10 mouse cellular contexts compared by ENCODE assay signal in the genomic region with DNA sequence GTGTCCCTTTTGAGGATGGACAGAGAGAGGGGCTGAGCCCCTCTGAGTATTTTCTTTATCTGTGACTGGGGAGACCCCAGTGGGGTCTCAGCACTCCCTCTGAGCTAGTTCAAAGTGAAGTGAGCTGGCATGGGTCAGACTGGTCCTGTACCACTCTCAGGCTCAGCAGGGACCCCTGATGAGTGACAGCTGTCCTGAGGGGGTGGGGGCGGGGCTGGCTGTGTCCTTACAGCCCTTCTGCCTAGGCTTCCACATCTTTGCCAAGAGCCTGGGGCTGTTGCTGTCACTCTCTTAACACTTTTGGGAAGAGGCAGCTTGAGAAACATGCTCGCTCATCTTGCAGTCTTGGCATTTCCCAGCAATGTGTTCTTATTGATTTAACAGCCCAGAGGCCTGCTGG. TPM values are rescaled to one million over a fixed set of nuclear protein-coding genes. Genes with fewer than 3 reads are reported as not detected.
DNase-seq lines count a peak whose midpoint lies in the region; ATAC-seq lines count a peak whose summit lies in the region.
"Had no signal": no experiment of that assay in that cellular context is flagged by ENCODE, and none has a peak within 500 bp of the region (broad histone marks: within the 10 kb centered on the region; RNA-seq: fewer than 3 reads in every experiment).

No protein-coding gene starts in this region.

- no peaks in the 10 kb centered on the region for H3K27me3 ChIP-seq in hindbrain, embryonic 10.5 days (ENCODE audit: insufficient read depth, poor library complexity, severe bottlenecking)
- H3K27me3 ChIP-seq in hindbrain, embryonic 12.5 days = no peaks in the 10 kb centered on the region
- no peaks in the 10 kb centered on the region for H3K27me3 ChIP-seq in limb, embryonic 13.5 days
- H3K27me3 ChIP-seq in liver, embryonic 11.5 days (replicated peaks; ENCODE audit: control insufficient read depth, insufficient read depth, low read length) = no peaks in the 10 kb centered on the region

- peaks cover 19% of the 10 kb centered on the region for H3K4me1 ChIP-seq in hindbrain, embryonic 10.5 days (replicated peaks)
- peaks cover 14% of the 10 kb centered on the region for H3K4me1 ChIP-seq in hindbrain, embryonic 12.5 days
- H3K4me1 ChIP-seq in limb, embryonic 13.5 days = peaks cover 17% of the 10 kb centered on the region
- no peaks in the 10 kb centered on the region for H3K4me1 ChIP-seq in liver, embryonic 11.5 days (replicated peaks; ENCODE audit: control insufficient read depth, insufficient read depth, low read length)

- H3K4me2 ChIP-seq in hindbrain, embryonic 12.5 days (replicated peaks) = no peak overlapping the region
- H3K4me2 ChIP-seq in limb, embryonic 13.5 days (replicated peaks) = no peak overlapping the region
- no peak overlapping the region for H3K4me2 ChIP-seq in liver, embryonic 11.5 days
- H3K4me2 ChIP-seq: heart, embryonic 11.5 days had no signal

- peak; percentile 35 for DNase-seq in hindbrain, embryonic 10.5 days (ENCODE audit: low spot score)
- peak; percentile 30 for DNase-seq in right cerebral cortex, postnatal 4 days
- no peak for DNase-seq in right cerebral cortex, adult 2 months (ENCODE audit: low spot score in 2 of 2)
- DNase-seq in spleen, postnatal 36 days (ENCODE audit: low spot score in 2 of 2) = no peak
- DNase-seq in cerebellum, postnatal 25 days = no peak
- no peak for DNase-seq in liver, embryonic 11.5 days (ENCODE audit: low spot score)
- DNase-seq: liver had no signal

- no peak overlapping the region for H3K9ac ChIP-seq in hindbrain, embryonic 12.5 days
- H3K9ac ChIP-seq in limb, embryonic 13.5 days = no peak overlapping the region
- H3K9ac ChIP-seq in liver, embryonic 11.5 days (ENCODE audit: low read depth, low read length) = no peak overlapping the region

- H3K4me3 ChIP-seq in hindbrain, embryonic 10.5 days = no peak overlapping the region
- H3K4me3 ChIP-seq in hindbrain, embryonic 12.5 days = no peak overlapping the region
- no peak overlapping the region for H3K4me3 ChIP-seq in limb, embryonic 13.5 days
- H3K4me3 ChIP-seq in liver, embryonic 11.5 days (ENCODE audit: low read depth, low read length) = no peak overlapping the region

- peak overlapping the region; percentile 50 for H3K27ac ChIP-seq in hindbrain, embryonic 10.5 days
- H3K27ac ChIP-seq in hindbrain, embryonic 12.5 days = no peak overlapping the region
- H3K27ac ChIP-seq in limb, embryonic 13.5 days = peak overlapping the region; percentile 22
- no peak overlapping the region for H3K27ac ChIP-seq in liver, embryonic 11.5 days (ENCODE audit: low read depth, low read length)

- H3K9me3 ChIP-seq in hindbrain, embryonic 10.5 days = 0 out of 2 replicates have a peak, but pooled peaks cover 5% of the 10 kb centered on the region
- H3K9me3 ChIP-seq in hindbrain, embryonic 12.5 days (replicated peaks) = no peaks in the 10 kb centered on the region
- peaks cover 6% of the 10 kb centered on the region; the same call in 1 of the 2 replicates for H3K9me3 ChIP-seq in limb, embryonic 13.5 days
- no peaks in the 10 kb centered on the region for H3K9me3 ChIP-seq in liver, embryonic 11.5 days (ENCODE audit: control insufficient read depth, low read length)

- no peak for ATAC-seq in hindbrain, embryonic 12.5 days (ENCODE audit: low FRiP score)
- peak; percentile 78; the same call in 1 of the 2 replicates for ATAC-seq in limb, embryonic 13.5 days (ENCODE audit: low FRiP score, low read depth)
- ATAC-seq in liver, embryonic 11.5 days (replicated peaks; ENCODE audit: low FRiP score) = no peak

- H3K36me3 ChIP-seq in hindbrain, embryonic 10.5 days = no peaks in the 10 kb centered on the region
- no peaks in the 10 kb centered on the region for H3K36me3 ChIP-seq in hindbrain, embryonic 12.5 days
- no peaks in the 10 kb centered on the region for H3K36me3 ChIP-seq in limb, embryonic 13.5 days
- no peaks in the 10 kb centered on the region for H3K36me3 ChIP-seq in liver, embryonic 11.5 days (ENCODE audit: control insufficient read depth, insufficient read depth, low read length)

- WGBS in hindbrain, embryonic 10.5 days = 20% methylated on average over 2 of the region's 2 CpGs
- 15% methylated on average over 2 of the region's 2 CpGs for whole genome bisulfite sequencing in hindbrain, embryonic 12.5 days
- 31% methylated on average over 2 of the region's 2 CpGs for WGBS in limb, embryonic 13.5 days
- 77% methylated on average over 2 of the region's 2 CpGs for WGBS in liver, embryonic 11.5 days

RNA-seq across cellular contexts. Expression of gene Ampd3, which starts 27.8 kb away (rescaled TPM):
- polyA plus RNA-seq in hindbrain, embryonic 10.5 days (2016; fragmentation: Nextera tagmentation; extraction: Ambion mirVana) = 1.7 and 1.9 TPM in 2 replicates
- 4.0 TPM in 2 replicates for polyA plus RNA-seq in hindbrain, embryonic 12.5 days (2016; fragmentation: Nextera tagmentation; extraction: Ambion mirVana)
- 2.8 and 3.7 TPM in 2 replicates for polyA plus RNA-seq in limb, embryonic 13.5 days (2015; fragmentation: Nextera tagmentation; extraction: Ambion mirVana)
- polyA plus RNA-seq in liver, embryonic 11.5 days (2014; fragmentation: Nextera tagmentation; extraction: Ambion mirVana) = 39.5 and 41.1 TPM in 2 replicates

Comparison
In these comparisons a context has a peak if more than half of its experiments do, and no peak if none do; other contexts are left out.
1. DNase-seq: peak in hindbrain, embryonic 10.5 days (single experiment) and right cerebral cortex, postnatal 4 days (single experiment); none in right cerebral cortex, adult 2 months (0 of 2), spleen, postnatal 36 days (0 of 2), cerebellum, postnatal 25 days (0 of 2) and liver, embryonic 11.5 days (single experiment).
2. H3K27ac ChIP-seq: peak in hindbrain, embryonic 10.5 days (single experiment) and limb, embryonic 13.5 days (single experiment); none in hindbrain, embryonic 12.5 days (single experiment) and liver, embryonic 11.5 days (single experiment).